Mouse (Mus musculus) liver, embryonic 14.5 days (tissue): Measurements from ENCODE around the gene Olfr994.

Experiments
- CTCF ChIP-seq: IDR thresholded peaks from 2 replicates; pipeline ENCODE4 v1.5.1; 2016; ENCODE audit warnings: antibody characterized with exemption, low read depth, control low read depth
- EP300 ChIP-seq: IDR thresholded peaks from 2 replicates; pipeline ENCODE4 v1.6.1; 2016; ENCODE audit warnings: antibody characterized with exemption, low read depth

DNA sequence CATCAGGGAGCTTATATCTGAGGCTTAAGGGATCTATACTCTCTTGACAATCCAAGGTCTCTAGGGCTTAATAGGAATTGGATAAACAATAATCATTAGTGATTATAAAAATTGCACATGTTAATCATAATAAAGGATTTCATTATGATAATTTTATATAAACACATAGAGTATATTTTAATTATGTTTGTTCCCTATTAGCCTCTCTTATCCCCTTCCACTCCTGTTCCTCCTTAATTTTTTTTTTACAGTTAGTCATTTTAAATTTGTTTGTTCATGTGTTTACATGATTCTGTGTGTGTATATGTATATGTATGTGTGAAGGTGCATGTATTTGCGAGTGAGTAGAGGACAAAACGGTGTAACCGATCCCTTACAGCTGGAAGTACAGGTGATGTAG lies at the start of gene Olfr994:
- TF ChIP-seq CTCF = no peak
- TF ChIP-seq EP300 = no peak
